Mouse (Mus musculus): ENCODE results near the gene Src. TPM values are rescaled to one million over a fixed set of nuclear protein-coding genes. Genes with fewer than 3 reads are reported as not detected.

The Src gene
- polyA plus RNA-seq, 1 experiment from 2014 or later = 30.8 TPM

- ATAC-seq (ENCODE audit: insufficient number of reproducible peaks, insufficient read depth, low FRiP score, low TSS enrichment) = no peak
- Histone ChIP-seq H3K4me3 (no peak overlapping the region), H3K9ac (no peak overlapping the region), H3K27me3 (no peaks in the 10 kb centered on the region), H3K4me2 (replicated peaks) (no peak overlapping the region), H3K36me3 (no peaks in the 10 kb centered on the region), H3K27ac (no peak overlapping the region), H3K9me3 (no peaks in the 10 kb centered on the region), H3K4me1 (peaks cover 51% of the 10 kb centered on the region)
- WGBS = 60% methylated on average over 6 of the region's 6 CpGs
Observed at GRCm38 (mm10) chr2:157517526-157517925, 99.3 kb downstream of the Src start.

GRCm38 (mm10) chr2:157518451-157518850 lies 100.2 kb downstream of the Src start:
- H3K9ac ChIP-seq = no peak overlapping the region
- H3K4me3 ChIP-seq = no peak overlapping the region
- H3K27ac ChIP-seq = peak overlapping the region; percentile 31; the same call in 1 of the 2 replicates
- ATAC-seq (ENCODE audit: insufficient number of reproducible peaks, insufficient read depth, low FRiP score, low TSS enrichment) = no peak
- H3K4me1 ChIP-seq = peaks cover 43% of the 10 kb centered on the region
- no peaks in the 10 kb centered on the region for H3K27me3 ChIP-seq
- H3K9me3 ChIP-seq = no peaks in the 10 kb centered on the region
- 35% methylated on average over 7 of the region's 7 CpGs for WGBS
- no peak overlapping the region for H3K4me2 ChIP-seq (replicated peaks)
- H3K36me3 ChIP-seq = no peaks in the 10 kb centered on the region

GRCm38 (mm10) chr2:157519452-157519851 lies 101.2 kb downstream of the Src start:
- ATAC-seq (ENCODE audit: insufficient number of reproducible peaks, insufficient read depth, low FRiP score, low TSS enrichment) = no peak
- no peaks in the 10 kb centered on the region for H3K9me3 ChIP-seq
- H3K4me1 ChIP-seq = peaks cover 33% of the 10 kb centered on the region
- no peaks in the 10 kb centered on the region for H3K27me3 ChIP-seq
- 55% methylated on average over 6 of the region's 6 CpGs for WGBS
- H3K36me3 ChIP-seq = no peaks in the 10 kb centered on the region
- H3K27ac ChIP-seq = no peak overlapping the region
- H3K4me3 ChIP-seq = no peak overlapping the region
- no peak overlapping the region for H3K4me2 ChIP-seq (replicated peaks)
- H3K9ac ChIP-seq = no peak overlapping the region

GRCm38 (mm10) chr2:157520496-157520895 lies 102.3 kb downstream of the Src start:
- H3K4me1 ChIP-seq = peaks cover 23% of the 10 kb centered on the region; the same call in 1 of the 2 replicates
- no peak for ATAC-seq (ENCODE audit: insufficient number of reproducible peaks, insufficient read depth, low FRiP score, low TSS enrichment)
- H3K27me3 ChIP-seq = no peaks in the 10 kb centered on the region
- no peak overlapping the region for H3K4me3 ChIP-seq
- no peak overlapping the region for H3K27ac ChIP-seq
- no peak overlapping the region for H3K4me2 ChIP-seq (replicated peaks)
- no peaks in the 10 kb centered on the region for H3K9me3 ChIP-seq
- no peaks in the 10 kb centered on the region for H3K36me3 ChIP-seq
- no peak overlapping the region for H3K9ac ChIP-seq
- 34% methylated on average over 5 of the region's 5 CpGs for WGBS

Other genes with a start within 250 kb of the Src start
- 24.6 and 26.4 TPM in 2 replicates for gene Rbl1, start 213.9 kb upstream of the Src start, polyA plus RNA-seq (2016; fragmentation: Nextera tagmentation; extraction: Ambion mirVana)
- gene Rpn2, start 139.4 kb upstream of the Src start, polyA plus RNA-seq (2016; fragmentation: Nextera tagmentation; extraction: Ambion mirVana) = 265 and 268 TPM in 2 replicates
- gene Mroh8, start 138.9 kb upstream of the Src start, polyA plus RNA-seq (2016; fragmentation: Nextera tagmentation; extraction: Ambion mirVana) = 0.65 and 0.89 TPM in 2 replicates
- 2.4 and 3.2 TPM in 2 replicates for gene Ghrh, start 70.9 kb upstream of the Src start, polyA plus RNA-seq (2016; fragmentation: Nextera tagmentation; extraction: Ambion mirVana)
- 78.5 and 82.8 TPM in 2 replicates for gene Manbal, start 50.9 kb upstream of the Src start, polyA plus RNA-seq (2016; fragmentation: Nextera tagmentation; extraction: Ambion mirVana)
- gene Nnat, start 141.6 kb downstream of the Src start, polyA plus RNA-seq (2016; fragmentation: Nextera tagmentation; extraction: Ambion mirVana) = 1,910 and 2,445 TPM in 2 replicates
- gene Blcap, start 152.8 kb downstream of the Src start, polyA plus RNA-seq (2016; fragmentation: Nextera tagmentation; extraction: Ambion mirVana) = 77.9 and 84.8 TPM in 2 replicates

Data from embryonic facial prominence, embryonic 12.5 days (tissue).